Mouse (Mus musculus) lung, adult 2 months (tissue): ENCODE measurements around the gene Itgb1bp1. TPM values are rescaled to one million over a fixed set of nuclear protein-coding genes. Genes with fewer than 3 reads are reported as not detected.

Experiments
- DNase-seq: peaks from one replicate; pipeline ENCODE4 v3.0.0; 2022
- H3K4me1 ChIP-seq: fragments of 200-500 bp; 2 replicates; pipeline ENCODE4 v1.6.1; 2011; ENCODE audit warnings: low read length; ENCODE audit not compliant: control insufficient read depth, insufficient read depth
- H3K4me3 ChIP-seq: fragments of 200-500 bp; replicated peaks from 2 replicates; pipeline ENCODE3; 2011; ENCODE audit warnings: low read depth, mild to moderate bottlenecking, control low read depth, low read length; ENCODE audit errors: extremely low read depth
- CTCF ChIP-seq: fragments of 200-500 bp; IDR thresholded peaks from 2 replicates; pipeline ENCODE4 v1.5.1; 2011; ENCODE audit warnings: mild to moderate bottlenecking, low read length, control low read depth; ENCODE audit not compliant: insufficient read depth
- POLR2A ChIP-seq: fragments of 200-500 bp; IDR thresholded peaks from 2 replicates; pipeline ENCODE4 v1.6.1; 2011; ENCODE audit warnings: low read depth, mild to moderate bottlenecking, control low read depth, low read length, borderline replicate concordance; ENCODE audit errors: extremely low read depth
- WGBS: fragments of 180-500 bp; shearing (Covaris S2); methylation state at CpG from one replicate; pipeline ENCODE4 v1.1.7; 2018; 5-methylcytosine and 5-hydroxymethylcytosine counted together
- polyA plus RNA-seq: library from polyadenylated mRNA; depleted of rRNA; stranded (reverse); fragments of >200 nt; gene quantifications from 2 replicates; pipeline ENCODE4 v1.2.3, GENCODE M21; 2012

Gene Itgb1bp1
- polyA plus RNA-seq, 1 experiment: 14.0 TPM

DNA sequence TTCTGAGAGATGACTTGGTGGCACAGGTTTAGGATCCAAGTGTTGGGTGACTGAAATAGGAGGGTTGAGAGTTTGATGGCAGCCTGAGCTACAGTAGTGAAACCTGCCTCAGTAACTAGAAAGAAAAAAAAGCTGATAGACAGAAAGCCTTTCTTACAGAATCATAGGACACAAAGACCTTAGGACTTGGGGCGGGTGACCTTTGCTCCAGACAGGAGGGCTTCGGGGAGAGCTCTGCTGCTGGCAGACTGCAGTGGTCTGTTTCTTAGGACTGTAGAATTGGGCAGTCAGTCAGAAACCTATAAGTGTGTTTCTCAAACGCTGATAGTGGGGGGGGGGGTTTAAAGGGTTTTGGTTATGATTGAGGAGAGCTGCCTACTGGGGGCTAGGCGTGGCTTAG lies 19.7 kb upstream of the Itgb1bp1 start:
- TF ChIP-seq POLR2A (no peak), CTCF (no peak)
- no peaks in the 10 kb centered on the region for H3K4me1 ChIP-seq
- no peak for DNase-seq
- 88% methylated on average over 4 of the region's 4 CpGs for WGBS
- no peak overlapping the region for H3K4me3 ChIP-seq

DNA sequence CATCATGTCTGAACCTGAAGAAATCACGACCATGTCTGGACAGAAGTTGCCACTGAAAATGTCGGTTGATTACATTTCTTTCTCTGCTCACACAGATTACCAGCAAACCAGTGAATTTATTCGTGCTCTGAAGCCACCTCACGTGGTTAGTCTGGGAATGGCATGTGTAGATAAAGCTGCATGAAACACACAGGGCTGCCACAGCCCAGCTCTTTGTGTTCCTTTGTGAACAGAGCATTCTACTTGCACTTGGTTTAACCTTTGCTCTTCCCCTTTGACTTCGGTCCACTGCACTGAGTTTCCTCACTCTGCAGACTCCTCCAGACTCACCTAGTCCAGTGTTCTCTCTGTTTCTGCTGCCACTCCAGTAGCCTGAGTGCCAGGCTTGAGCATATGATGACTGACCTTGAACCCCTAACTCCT lies 16.3 kb upstream of the Itgb1bp1 start:
- TF ChIP-seq POLR2A: no peak
- TF ChIP-seq CTCF: no peak
- Histone ChIP-seq H3K4me3 (no peak overlapping the region), H3K4me1 (no peaks in the 10 kb centered on the region)
- no peak for DNase-seq
- WGBS: 80% methylated on average over 5 of the region's 5 CpGs

DNA sequence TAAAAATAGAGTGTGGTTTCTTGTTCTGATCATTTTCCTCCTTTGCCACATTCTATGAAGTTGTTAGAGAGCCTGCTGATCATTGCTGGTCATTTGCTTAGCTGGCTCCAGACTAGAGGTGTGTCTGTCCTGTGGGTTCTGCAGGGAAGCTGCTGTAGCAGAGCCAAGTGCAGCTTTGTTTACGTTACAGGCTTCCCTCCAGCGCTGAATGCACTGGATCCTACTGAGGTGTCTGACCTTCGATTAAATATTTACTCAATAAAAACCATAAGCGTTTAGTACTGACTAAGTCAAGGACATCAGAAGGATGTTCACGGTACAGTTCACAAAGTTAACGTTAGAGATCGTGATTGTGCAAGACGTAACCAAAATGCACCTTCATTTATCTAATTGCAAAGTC lies 15.8 kb upstream of the Itgb1bp1 start:
- TF ChIP-seq CTCF (no peak), POLR2A (no peak)
- WGBS: 45% methylated on average over 8 of the region's 8 CpGs
- no peak overlapping the region for H3K4me3 ChIP-seq
- no peaks in the 10 kb centered on the region for H3K4me1 ChIP-seq
- DNase-seq: no peak

DNA sequence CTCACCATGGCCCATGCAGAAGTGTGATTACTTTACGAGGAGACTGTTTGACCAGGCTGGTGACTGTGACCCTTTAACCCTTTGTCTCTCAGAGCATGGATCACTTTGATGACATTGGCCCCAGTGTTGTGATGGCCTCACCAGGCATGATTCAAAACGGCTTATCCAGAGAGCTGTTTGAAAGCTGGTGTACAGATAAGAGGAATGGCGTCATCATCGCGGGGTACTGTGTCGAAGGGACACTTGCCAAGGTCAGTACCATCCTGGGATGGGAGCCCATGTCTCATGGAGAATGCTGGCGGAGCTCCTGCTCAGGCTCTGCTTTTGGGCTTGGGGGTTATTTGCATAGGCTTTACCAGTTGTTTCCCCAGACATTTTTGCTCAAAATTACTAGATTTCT lies 15.2 kb upstream of the Itgb1bp1 start:
- DNase-seq: no peak
- TF ChIP-seq CTCF (no peak), POLR2A (no peak)
- Histone ChIP-seq H3K4me3 (no peak overlapping the region), H3K4me1 (no peaks in the 10 kb centered on the region)
- WGBS: 81% methylated on average over 7 of the region's 7 CpGs

DNA sequence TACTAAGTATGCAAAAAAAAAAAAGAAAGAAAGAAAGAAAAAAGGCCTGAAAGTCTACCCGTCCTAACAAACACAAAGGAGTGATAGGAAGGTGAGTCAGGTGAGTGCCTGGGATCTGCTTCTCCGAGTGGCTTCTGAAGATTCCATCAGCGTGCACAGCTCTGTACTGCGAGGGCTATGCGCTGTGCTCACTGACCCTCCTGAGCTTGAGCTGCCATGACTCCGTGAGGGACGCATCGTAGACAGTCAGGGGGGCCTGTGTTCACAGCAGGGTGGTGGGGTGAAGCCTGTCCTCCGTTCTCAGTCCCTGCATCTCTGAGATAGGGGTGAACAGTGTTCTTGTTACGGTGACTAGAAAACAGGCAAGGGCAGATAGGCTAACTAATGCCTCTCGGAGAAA lies 12.8 kb upstream of the Itgb1bp1 start:
- DNase-seq: no peak
- no peak overlapping the region for H3K4me3 ChIP-seq
- no peak for TF ChIP-seq CTCF
- no peak for TF ChIP-seq POLR2A
- 91% methylated on average over 11 of the region's 11 CpGs for WGBS
- H3K4me1 ChIP-seq: no peaks in the 10 kb centered on the region

DNA sequence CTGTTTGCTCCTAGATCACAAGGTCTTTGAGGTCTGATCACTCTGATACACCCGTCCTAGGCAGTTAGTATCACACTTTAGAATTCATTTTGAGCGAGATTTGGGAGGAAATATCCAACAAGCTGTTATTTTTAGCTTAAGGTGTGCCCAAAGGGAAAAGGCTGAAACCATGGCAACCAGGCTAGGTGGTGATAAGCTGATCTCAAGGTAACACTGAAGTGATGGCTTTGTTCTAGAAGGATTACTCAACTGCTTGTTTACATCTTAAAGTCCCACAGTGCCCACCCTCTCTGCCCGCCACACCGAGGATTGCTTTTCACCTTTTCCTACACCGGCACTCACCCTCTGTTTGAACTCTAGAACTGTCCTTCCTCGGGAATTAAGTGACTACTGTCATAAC lies 3.6 kb upstream of the Itgb1bp1 start:
- TF ChIP-seq POLR2A (no peak), CTCF (no peak)
- 58% methylated on average over 6 of the region's 6 CpGs for WGBS
- H3K4me3 ChIP-seq: no peak overlapping the region
- DNase-seq: peak; percentile 25
- H3K4me1 ChIP-seq: peaks cover 10% of the 10 kb centered on the region

DNA sequence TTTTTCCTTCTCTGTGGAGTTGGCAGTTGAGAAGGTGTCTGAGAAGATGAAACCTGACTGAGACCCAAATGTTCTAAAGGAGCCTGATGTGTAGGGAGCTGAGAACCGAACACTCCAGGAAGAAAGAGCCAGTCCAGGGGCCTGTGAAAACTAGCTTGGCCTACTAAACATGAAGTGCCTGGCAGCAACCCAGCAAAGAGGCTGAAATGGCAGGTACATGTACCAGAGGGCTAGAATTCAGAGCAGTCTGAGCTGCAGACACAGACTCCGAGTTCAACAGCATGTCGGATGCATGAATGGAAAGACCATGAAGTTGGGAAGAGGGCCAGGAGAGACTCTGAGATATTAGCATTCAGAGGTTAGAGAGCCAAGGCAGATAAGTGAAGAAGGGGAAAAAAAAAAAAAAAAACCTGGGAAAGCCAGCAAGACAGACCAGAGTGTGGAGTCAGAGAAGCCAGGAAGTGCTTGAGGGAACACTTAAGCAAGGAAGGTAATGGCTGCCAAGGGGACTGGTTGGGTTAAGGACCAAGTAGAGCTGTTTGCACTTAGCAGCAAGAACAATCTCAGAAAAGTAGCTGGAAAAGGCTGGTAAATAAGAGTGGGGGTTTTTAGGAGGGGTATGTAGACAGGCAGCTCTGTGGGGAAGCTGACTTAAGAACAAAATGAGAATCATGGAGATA lies 2.8 kb upstream of the Itgb1bp1 start:
- Histone ChIP-seq H3K4me1 (peaks cover 10% of the 10 kb centered on the region), H3K4me3 (no peak overlapping the region)
- 72% methylated on average over 3 of the region's 3 CpGs for WGBS
- TF ChIP-seq CTCF (no peak), POLR2A (no peak)
- DNase-seq: peak; percentile 64

DNA sequence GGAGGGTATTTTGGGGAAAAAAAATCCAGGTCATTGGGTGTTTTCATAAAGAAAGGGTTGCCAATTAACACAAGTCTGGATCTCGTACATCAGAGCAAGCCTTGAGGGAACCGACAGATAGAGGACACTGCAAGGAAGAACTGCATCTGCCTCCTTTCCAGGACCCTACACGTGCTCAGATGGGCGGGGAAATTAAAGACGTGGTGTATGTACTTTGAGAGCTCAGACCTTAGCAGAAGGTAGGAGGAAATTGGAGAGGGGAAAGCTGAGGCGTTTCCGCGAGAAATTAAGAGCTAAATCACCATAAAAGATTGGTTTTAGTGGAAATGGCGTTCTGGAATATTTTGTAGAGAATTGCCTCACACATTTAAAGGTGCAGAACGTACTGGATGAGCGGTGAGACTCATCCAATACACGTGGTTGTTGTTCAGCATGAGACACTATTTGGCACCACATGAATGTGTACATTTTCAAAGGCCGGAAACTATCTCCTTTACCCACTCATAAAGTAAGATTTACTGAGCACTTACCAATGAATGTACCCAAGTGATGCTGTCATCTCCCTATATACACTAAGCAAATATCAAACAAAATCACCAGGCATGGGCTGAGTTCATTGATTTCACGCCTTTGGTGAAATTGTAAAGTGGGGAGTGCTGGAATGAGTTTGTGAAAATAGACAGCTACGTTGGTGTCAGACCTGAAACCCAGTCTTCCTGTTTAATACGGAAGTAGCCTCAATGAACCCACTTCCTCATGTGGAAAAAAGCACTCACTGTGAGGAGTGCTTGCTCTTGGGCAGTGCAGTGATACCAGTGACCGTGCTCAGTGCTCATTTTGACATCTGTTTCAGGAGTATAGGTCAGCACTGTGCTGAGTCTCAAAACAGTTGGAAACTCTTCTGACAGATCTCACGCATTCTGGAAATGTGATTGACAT lies 897 bp upstream of the Itgb1bp1 start:
- TF ChIP-seq CTCF: no peak
- TF ChIP-seq POLR2A: no peak
- peak; percentile 23 for DNase-seq
- H3K4me3 ChIP-seq: peak overlapping the region; percentile 95
- 16% methylated on average over 18 of the region's 18 CpGs for WGBS
- H3K4me1 ChIP-seq: peaks cover 10% of the 10 kb centered on the region

DNA sequence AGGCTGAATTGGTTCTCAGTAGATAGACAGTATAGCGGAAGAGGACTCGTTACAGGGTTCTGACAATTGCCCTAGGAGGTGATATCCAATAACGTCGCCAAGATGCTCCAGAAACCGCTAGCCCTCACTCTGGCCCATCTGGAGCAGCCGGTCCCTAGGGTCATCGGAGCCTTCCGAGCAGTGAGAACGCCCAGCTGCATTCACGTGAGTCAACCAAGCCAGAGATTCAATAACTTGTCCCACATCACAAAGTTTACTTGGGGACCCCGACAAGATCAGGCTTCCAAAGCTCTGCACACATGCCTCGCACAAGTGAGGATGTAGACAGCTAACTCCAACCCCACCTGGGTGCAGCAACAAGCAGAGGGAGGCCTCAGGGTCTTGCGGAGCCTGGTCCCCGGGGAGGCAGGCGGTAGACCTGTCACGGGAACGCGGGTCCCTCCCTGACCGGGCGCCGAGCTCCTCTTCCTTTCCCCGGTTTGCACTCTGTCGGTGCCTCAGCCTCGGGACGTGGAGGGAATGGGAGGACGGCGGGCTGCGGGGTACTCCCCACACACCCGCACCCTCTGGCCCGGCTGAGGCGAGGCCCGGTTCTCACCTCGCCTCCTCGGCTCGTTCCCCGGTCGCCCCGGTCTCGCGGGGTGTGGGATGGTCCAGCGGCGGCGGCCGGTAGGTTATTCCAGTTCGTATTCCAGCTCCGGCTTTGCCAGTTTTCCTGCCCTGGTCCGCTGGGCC lies 409 bp downstream of the Itgb1bp1 start:
- under 1% methylated on average over 47 of the region's 47 CpGs for WGBS
- no peak for DNase-seq

More for the DNA sequence above, 409 bp downstream of the Itgb1bp1 start:
- TF ChIP-seq CTCF: no peak
- TF ChIP-seq POLR2A: 0 out of 2 replicates have a peak, but pooled peaks have one; percentile 32
- H3K4me1 ChIP-seq: peaks cover 10% of the 10 kb centered on the region
- peak overlapping the region; percentile 95 for H3K4me3 ChIP-seq
